Mouse (Mus musculus) kidney, embryonic 16.5 days (tissue): Measurements from ENCODE around the gene Fkbp1b. TPM values are rescaled to one million over a fixed set of nuclear protein-coding genes. Genes with fewer than 3 reads are reported as not detected.
A peak's percentile ranks its signal among the peaks of the same experiment; 100 is the strongest.

Experiments used
- ATAC-seq: fragments of 200-750 bp; cut with Nextera tagmentation; 2 replicates; pipeline ENCODE4 v1.8.0; 2017; ENCODE audit warnings: moderate TSS enrichment; ENCODE audit not compliant: low FRiP score, low TSS enrichment
- H3K27ac ChIP-seq: fragments of 300-500 bp; sonication (generic); 2 replicates; pipeline ENCODE4 v1.5.1; 2014; ENCODE audit warnings: low read length
- H3K27me3 ChIP-seq: fragments of 300-500 bp; sonication (generic); 2 replicates; pipeline ENCODE4 v1.6.1; 2014; ENCODE audit warnings: low read length, control low read depth, mixed read lengths; ENCODE audit not compliant: insufficient read depth
- H3K36me3 ChIP-seq: fragments of 300-500 bp; sonication (generic); 2 replicates; pipeline ENCODE4 v1.6.1; 2014; ENCODE audit warnings: low read length, control low read depth, mixed read lengths; ENCODE audit not compliant: insufficient read depth
- H3K4me1 ChIP-seq: fragments of 300-500 bp; sonication (generic); 2 replicates; pipeline ENCODE4 v1.6.1; 2014; ENCODE audit warnings: low read length, control low read depth, mixed read lengths; ENCODE audit not compliant: insufficient read depth
- H3K4me2 ChIP-seq: fragments of 300-500 bp; sonication (generic); replicated peaks from 2 replicates; pipeline ENCODE4 v1.6.1; 2014; ENCODE audit warnings: low read depth, low read length
- H3K4me3 ChIP-seq: fragments of 300-500 bp; sonication (generic); 2 replicates; pipeline ENCODE4 v1.5.1; 2014; ENCODE audit warnings: mild to moderate bottlenecking, low read length
- H3K9ac ChIP-seq: fragments of 300-500 bp; sonication (generic); replicated peaks from 2 replicates; pipeline ENCODE4 v1.6.1; 2014; ENCODE audit warnings: low read length
- H3K9me3 ChIP-seq: fragments of 300-500 bp; sonication (generic); 2 replicates; pipeline ENCODE4 v1.6.1; 2016; ENCODE audit warnings: low read length, control low read depth
- WGBS: fragments of 180-500 bp; shearing (Covaris S2); extraction: QIAGEN DNeasy Blood & Tissue Kit; methylation state at CpG from one replicate; pipeline ENCODE4 v1.1.7; 2014; 5-methylcytosine and 5-hydroxymethylcytosine counted together
- polyA plus RNA-seq: library from polyadenylated mRNA; unstranded; fragments of >200 nt; fragmentation: Nextera tagmentation; extraction: Ambion mirVana; gene quantifications from 2 replicates; pipeline ENCODE4 v1.2.1, GENCODE M21; 2015

Gene Fkbp1b
- polyA plus RNA-seq, 1 experiment from 2014 or later = 7.4 TPM

- Histone ChIP-seq H3K9ac (peak within 1 kb of the TSS; percentile 19; the same call in 1 of the 2 replicates), H3K27me3 (peaks cover 10% of the 10 kb centered on the region; the same call in 1 of the 2 replicates), H3K9me3 (no peaks in the 10 kb centered on the region; the same call in 1 of the 2 replicates), H3K4me2 (peak within 1 kb of the TSS; percentile 64), H3K4me3 (peak within 1 kb of the TSS; percentile 33), H3K27ac (no peak within 1 kb of the TSS), H3K36me3 (peaks cover 9% of the 10 kb centered on the region), H3K4me1 (peaks cover 5% of the 10 kb centered on the region; the same call in 1 of the 2 replicates)
- WGBS = 3% methylated on average over 24 of the region's 24 CpGs
- peak; percentile 94 for ATAC-seq
Observed at GRCm38 (mm10) chr12:4874161-4874927, 33.0 kb upstream of the Fkbp1b start, which contains the start of gene Mfsd2b. Gene Mfsd2b, minus strand, starts transcription at chr12:4874359.

GRCm38 (mm10) chr12:4873531-4873930, 32.1 kb upstream of the Fkbp1b start:
- H3K4me3 ChIP-seq = peak overlapping the region; percentile 33
- no peaks in the 10 kb centered on the region for H3K9me3 ChIP-seq
- peak overlapping the region; percentile 64 for H3K4me2 ChIP-seq
- H3K9ac ChIP-seq = peak overlapping the region; percentile 19; the same call in 1 of the 2 replicates
- no peak overlapping the region for H3K27ac ChIP-seq
- 80% methylated on average over 6 of the region's 6 CpGs for WGBS
- 0 out of 2 replicates have a peak, but pooled peaks cover 3% of the 10 kb centered on the region for H3K36me3 ChIP-seq
- peaks cover 10% of the 10 kb centered on the region; the same call in 1 of the 2 replicates for H3K27me3 ChIP-seq
- H3K4me1 ChIP-seq = peaks cover 5% of the 10 kb centered on the region; the same call in 1 of the 2 replicates
- ATAC-seq = no peak

- Histone ChIP-seq H3K4me3 (no peak overlapping the region), H3K27ac (no peak overlapping the region), H3K36me3 (no peaks in the 10 kb centered on the region), H3K27me3 (peaks cover 10% of the 10 kb centered on the region; the same call in 1 of the 2 replicates), H3K4me1 (peaks cover 5% of the 10 kb centered on the region; the same call in 1 of the 2 replicates), H3K9ac (no peak overlapping the region), H3K9me3 (no peaks in the 10 kb centered on the region), H3K4me2 (no peak overlapping the region)
- ATAC-seq = no peak
- WGBS = 77% methylated on average over 5 of the region's 5 CpGs
Observed at GRCm38 (mm10) chr12:4872983-4873477, 31.6 kb upstream of the Fkbp1b start.

- Histone ChIP-seq H3K27ac (no peak overlapping the region), H3K9me3 (no peaks in the 10 kb centered on the region), H3K4me3 (no peak overlapping the region), H3K4me1 (peaks cover 5% of the 10 kb centered on the region; the same call in 1 of the 2 replicates), H3K36me3 (no peaks in the 10 kb centered on the region), H3K4me2 (no peak overlapping the region), H3K27me3 (peaks cover 10% of the 10 kb centered on the region; the same call in 1 of the 2 replicates), H3K9ac (no peak overlapping the region)
- ATAC-seq = no peak
- WGBS = 65% methylated on average over 4 of the region's 4 CpGs
Observed at GRCm38 (mm10) chr12:4872273-4872672, 30.9 kb upstream of the Fkbp1b start.

- whole genome bisulfite sequencing = 88% methylated on average over 5 of the region's 5 CpGs
Observed at GRCm38 (mm10) chr12:4871260-4871659, 29.9 kb upstream of the Fkbp1b start.

GRCm38 (mm10) chr12:4868924-4869323, 27.5 kb upstream of the Fkbp1b start:
- Histone ChIP-seq H3K36me3 (no peaks in the 10 kb centered on the region), H3K4me1 (peaks cover 11% of the 10 kb centered on the region), H3K9ac (no peak overlapping the region), H3K4me2 (no peak overlapping the region), H3K9me3 (no peaks in the 10 kb centered on the region), H3K4me3 (no peak overlapping the region), H3K27me3 (peaks cover 10% of the 10 kb centered on the region; the same call in 1 of the 2 replicates), H3K27ac (no peak overlapping the region)
- no peak for ATAC-seq
- WGBS = 82% methylated on average over 8 of the region's 8 CpGs

More at GRCm38 (mm10) chr12:4871260-4871659, 29.9 kb upstream of the Fkbp1b start:
- no peak for ATAC-seq
- no peak overlapping the region for H3K27ac ChIP-seq
- H3K9me3 ChIP-seq = no peaks in the 10 kb centered on the region
- no peak overlapping the region for H3K4me2 ChIP-seq
- H3K9ac ChIP-seq = no peak overlapping the region
- H3K4me3 ChIP-seq = no peak overlapping the region
- peaks cover 5% of the 10 kb centered on the region; the same call in 1 of the 2 replicates for H3K4me1 ChIP-seq
- no peaks in the 10 kb centered on the region for H3K36me3 ChIP-seq
- peaks cover 10% of the 10 kb centered on the region; the same call in 1 of the 2 replicates for H3K27me3 ChIP-seq

GRCm38 (mm10) chr12:4864338-4864690, 22.9 kb upstream of the Fkbp1b start:
- 71% methylated on average over 4 of the region's 4 CpGs for WGBS
- Histone ChIP-seq H3K27ac (0 out of 2 replicates have a peak overlapping the region, but pooled peaks have one; percentile 39), H3K4me2 (no peak overlapping the region), H3K27me3 (no peaks in the 10 kb centered on the region), H3K9me3 (0 out of 2 replicates have a peak, but pooled peaks cover 3% of the 10 kb centered on the region), H3K36me3 (no peaks in the 10 kb centered on the region), H3K4me1 (peaks cover 15% of the 10 kb centered on the region), H3K4me3 (no peak overlapping the region), H3K9ac (0 out of 2 replicates have a peak overlapping the region, but pooled peaks have one; percentile 23)
- ATAC-seq = no peak

GRCm38 (mm10) chr12:4863654-4864337, 22.4 kb upstream of the Fkbp1b start:
- no peaks in the 10 kb centered on the region for H3K36me3 ChIP-seq
- H3K4me2 ChIP-seq = no peak overlapping the region
- WGBS = 47% methylated on average over 4 of the region's 4 CpGs
- H3K9ac ChIP-seq = 0 out of 2 replicates have a peak overlapping the region, but pooled peaks have one; percentile 23
- H3K4me1 ChIP-seq = peaks cover 15% of the 10 kb centered on the region
- H3K9me3 ChIP-seq = 0 out of 2 replicates have a peak, but pooled peaks cover 3% of the 10 kb centered on the region
- H3K4me3 ChIP-seq = no peak overlapping the region
- H3K27ac ChIP-seq = 0 out of 2 replicates have a peak overlapping the region, but pooled peaks have one; percentile 39
- ATAC-seq = peak; percentile 89
- no peaks in the 10 kb centered on the region for H3K27me3 ChIP-seq

GRCm38 (mm10) chr12:4862672-4863071, 21.3 kb upstream of the Fkbp1b start:
- Histone ChIP-seq H3K4me3 (no peak overlapping the region), H3K27me3 (no peaks in the 10 kb centered on the region), H3K27ac (no peak overlapping the region), H3K4me2 (no peak overlapping the region), H3K9me3 (0 out of 2 replicates have a peak, but pooled peaks cover 3% of the 10 kb centered on the region), H3K36me3 (0 out of 2 replicates have a peak, but pooled peaks cover 4% of the 10 kb centered on the region), H3K4me1 (peaks cover 15% of the 10 kb centered on the region), H3K9ac (no peak overlapping the region)
- ATAC-seq = no peak
- 89% methylated on average over 4 of the region's 4 CpGs for WGBS
